In genomic region chr5:124213588-124214469, GRCm38 (mm10) we compare ENCODE assay signal across 8 mouse cellular contexts. TPM values are rescaled to one million over a fixed set of nuclear protein-coding genes. Genes with fewer than 3 reads are reported as not detected.
DNase-seq lines count a peak whose midpoint lies in the region; ATAC-seq and TF ChIP-seq lines count a peak whose summit lies in the region.

No protein-coding gene starts in this region.

- H3K4me2 ChIP-seq in midbrain, postnatal 0 days (ENCODE audit: low read depth, low read length, poor library complexity, severe bottlenecking) = no peak overlapping the region

- TF ChIP-seq CTCF in midbrain, postnatal 0 days (IDR thresholded peaks at IDR 0.05) = no peak

- peak; percentile 70 for DNase-seq in CD4-positive, CD25-positive, alpha-beta regulatory T cell, adult 2 months (ENCODE audit: low read depth, low spot score)
- DNase-seq in adrenal gland, postnatal 10 days = peak; percentile 67
- peak; percentile 81 to 83 for DNase-seq in heart, postnatal 10 days
- DNase-seq in kidney, postnatal 10 days = peak; percentile 77
- no peak for DNase-seq in midbrain, postnatal 0 days (ENCODE audit: low spot score)
- DNase-seq in right cerebral cortex, postnatal 4 days = no peak
- no peak for DNase-seq in testis, postnatal 14 days (ENCODE audit: low spot score)
- no peak for DNase-seq in left cerebral cortex, postnatal 14 days (ENCODE audit: low spot score in 2 of 2)

- no peak for ATAC-seq in midbrain, postnatal 0 days (ENCODE audit: low FRiP score)

- H3K4me1 ChIP-seq in midbrain, postnatal 0 days (ENCODE audit: insufficient read depth, low read length) = peaks cover 2% of the 10 kb centered on the region; the same call in 1 of the 2 replicates

- intact Hi-C loops in heart, postnatal 10 days (cut with DNase I) = loop anchor here (2.0 kb wide), 1 partner anchor 35 kb away; the partner anchor contains the start of gene Pitpnm2
- intact Hi-C loops in left cerebral cortex, postnatal 14 days (cut with DNase I) = no loop called here

- no peak overlapping the region for H3K4me3 ChIP-seq in midbrain, postnatal 0 days (ENCODE audit: low read depth, low read length)

- H3K36me3 ChIP-seq in midbrain, postnatal 0 days (ENCODE audit: insufficient read depth, low read length) = no peaks in the 10 kb centered on the region; the same call in 1 of the 2 replicates

- peak overlapping the region; percentile 26; the same call in 1 of the 2 replicates for H3K27ac ChIP-seq in midbrain, postnatal 0 days (ENCODE audit: low read depth, low read length)

- no peaks in the 10 kb centered on the region for H3K27me3 ChIP-seq in midbrain, postnatal 0 days (ENCODE audit: insufficient read depth, low read length)

- H3K9ac ChIP-seq in midbrain, postnatal 0 days (replicated peaks; ENCODE audit: low read length, poor library complexity, severe bottlenecking) = 0 out of 2 replicates have a peak overlapping the region, but pooled peaks have one; percentile 13

- no peaks in the 10 kb centered on the region for H3K9me3 ChIP-seq in midbrain, postnatal 0 days (ENCODE audit: low read length)

- WGBS in midbrain, postnatal 0 days = 84% methylated on average over 13 of the region's 13 CpGs

RNA-seq across cellular contexts. Expression of gene Pitpnm2, which starts 35.7 kb away (rescaled TPM):
- total RNA-seq in adrenal gland, postnatal 10 days (2021) = 10 to 100 TPM; 40.4 to 53.6 TPM
- total RNA-seq in heart, postnatal 10 days (2021) = 10 to 100 TPM; 54.2 to 58.3 TPM
- 48.1 and 66.2 TPM in 2 replicates for total RNA-seq in midbrain, postnatal 0 days (2014; rRNA removed)
- 8.6 and 10.1 TPM in 2 replicates for polyA plus RNA-seq in midbrain, postnatal 0 days (2015; fragmentation: Nextera tagmentation; extraction: Ambion mirVana)
- 100 to 1,000 TPM; 202 to 237 TPM for total RNA-seq in left cerebral cortex, postnatal 14 days (2021)

Comparison
In these comparisons a context has a peak if more than half of its experiments do, and no peak if none do; other contexts are left out.
1. DNase-seq: peak in CD4-positive, CD25-positive, alpha-beta regulatory T cell, adult 2 months (single experiment), adrenal gland, postnatal 10 days (single experiment), heart, postnatal 10 days (2 of 2) and kidney, postnatal 10 days (single experiment); none in midbrain, postnatal 0 days (single experiment), right cerebral cortex, postnatal 4 days (single experiment), testis, postnatal 14 days (single experiment) and left cerebral cortex, postnatal 14 days (0 of 2).